Mouse (Mus musculus) brown adipose tissue, adult 24 weeks (tissue): Measurements from ENCODE around the gene Fndc7. TPM values are rescaled to one million over a fixed set of nuclear protein-coding genes. Genes with fewer than 3 reads are reported as not detected.
"Not testable (repeated sequence)": the region's sequence is repeated elsewhere in the genome, so short reads cannot be mapped to it uniquely, and the experiment has no call there.

Experiments
- H3K27ac ChIP-seq: fragments of 200-500 bp; replicated peaks from 2 replicates; pipeline ENCODE4 v1.5.1; 2012; ENCODE audit warnings: low read depth, mild to moderate bottlenecking, low read length
- H3K4me1 ChIP-seq: fragments of 200-500 bp; 2 replicates; pipeline ENCODE4 v1.6.1; 2012; ENCODE audit warnings: low read length, mixed read lengths; ENCODE audit not compliant: control insufficient read depth, insufficient read depth, insufficient read length
- H3K4me3 ChIP-seq: fragments of 200-500 bp; 2 replicates; pipeline ENCODE4 v1.5.1; 2012; ENCODE audit warnings: low read depth, mild to moderate bottlenecking, low read length, moderate library complexity; ENCODE audit not compliant: insufficient read depth
- polyA plus RNA-seq: library from polyadenylated mRNA; stranded (reverse); fragments of >200 nt; gene quantifications from 2 replicates; pipeline ENCODE4 v1.2.4, GENCODE M21; 2012; ENCODE audit not compliant: missing spikeins, insufficient read depth, insufficient read length

Fndc7 gene
- polyA plus RNA-seq, 1 experiment: not detected

- H3K27ac ChIP-seq: no peak overlapping the region; the same call in 1 of the 2 replicates
- peaks cover 12% of the 10 kb centered on the region for H3K4me1 ChIP-seq
- H3K4me3 ChIP-seq: no peak overlapping the region
These were observed 9.9 kb downstream of the Fndc7 start for GRCm38 (mm10) chr3:108879836-108880435.

- H3K27ac ChIP-seq: 0 out of 2 replicates have a peak overlapping the region, but pooled peaks have one; percentile 1
These were observed 10.7 kb downstream of the Fndc7 start for GRCm38 (mm10) chr3:108879129-108879528.

GRCm38 (mm10) chr3:108870631-108871030 lies 19.2 kb downstream of the Fndc7 start:
- Histone ChIP-seq H3K4me1 (no peaks in the 10 kb centered on the region), H3K27ac (no peak overlapping the region), H3K4me3 (no peak overlapping the region)

More at GRCm38 (mm10) chr3:108879129-108879528, 10.7 kb downstream of the Fndc7 start:
- peaks cover 12% of the 10 kb centered on the region for H3K4me1 ChIP-seq
- no peak overlapping the region for H3K4me3 ChIP-seq

GRCm38 (mm10) chr3:108867449-108867848 lies 22.4 kb downstream of the Fndc7 start:
- H3K27ac ChIP-seq: no peak overlapping the region
- H3K4me1 ChIP-seq: no peaks in the 10 kb centered on the region
- no peak overlapping the region for H3K4me3 ChIP-seq

- Histone ChIP-seq H3K4me3 (no peak overlapping the region), H3K27ac (peak overlapping the region; percentile 75), H3K4me1 (no peaks in the 10 kb centered on the region)
These were observed 24.1 kb downstream of the Fndc7 start for GRCm38 (mm10) chr3:108865676-108866075.

- Histone ChIP-seq H3K27ac (peak overlapping the region; percentile 75), H3K4me3 (no peak overlapping the region), H3K4me1 (no peaks in the 10 kb centered on the region)
These were observed 24.7 kb downstream of the Fndc7 start for GRCm38 (mm10) chr3:108865129-108865528.

- Histone ChIP-seq H3K4me3 (no peak overlapping the region), H3K4me1 (no peaks in the 10 kb centered on the region), H3K27ac (no peak overlapping the region)
These were observed 26.7 kb downstream of the Fndc7 start for GRCm38 (mm10) chr3:108863091-108863490.

- H3K27ac ChIP-seq, H3K4me1 ChIP-seq, H3K4me3 ChIP-seq: not testable (repeated sequence)
These were observed 27.5 kb downstream of the Fndc7 start for GRCm38 (mm10) chr3:108862282-108862681.

- H3K4me3 ChIP-seq: no peak overlapping the region
- no peak overlapping the region for H3K27ac ChIP-seq
- no peaks in the 10 kb centered on the region; the same call in 1 of the 2 replicates for H3K4me1 ChIP-seq
These were observed 29.0 kb downstream of the Fndc7 start for GRCm38 (mm10) chr3:108860786-108861185.

- Histone ChIP-seq H3K4me3 (no peak overlapping the region), H3K4me1 (peaks cover 3% of the 10 kb centered on the region; the same call in 1 of the 2 replicates), H3K27ac (peak overlapping the region; percentile 71)
These were observed 31.5 kb downstream of the Fndc7 start for GRCm38 (mm10) chr3:108858231-108858770.

- peak overlapping the region; percentile 71 for H3K27ac ChIP-seq
- no peak overlapping the region for H3K4me3 ChIP-seq
- H3K4me1 ChIP-seq: peaks cover 3% of the 10 kb centered on the region; the same call in 1 of the 2 replicates
These were observed 32.1 kb downstream of the Fndc7 start for GRCm38 (mm10) chr3:108857714-108858113.

- no peak overlapping the region for H3K4me3 ChIP-seq
- H3K27ac ChIP-seq: 0 out of 2 replicates have a peak overlapping the region, but pooled peaks have one; percentile 0
- H3K4me1 ChIP-seq: peaks cover 3% of the 10 kb centered on the region; the same call in 1 of the 2 replicates
These were observed 32.7 kb downstream of the Fndc7 start for GRCm38 (mm10) chr3:108857124-108857470.

GRCm38 (mm10) chr3:108856386-108857123 lies 33.3 kb downstream of the Fndc7 start:
- Histone ChIP-seq H3K4me1 (peaks cover 3% of the 10 kb centered on the region; the same call in 1 of the 2 replicates), H3K27ac (peak overlapping the region; percentile 71)

GRCm38 (mm10) chr3:108855864-108856263 lies 33.9 kb downstream of the Fndc7 start:
- Histone ChIP-seq H3K4me1 (peaks cover 3% of the 10 kb centered on the region; the same call in 1 of the 2 replicates), H3K27ac (peak overlapping the region; percentile 80), H3K4me3 (no peak overlapping the region)

More at GRCm38 (mm10) chr3:108856386-108857123, 33.3 kb downstream of the Fndc7 start:
- no peak overlapping the region for H3K4me3 ChIP-seq

- H3K27ac ChIP-seq: peak overlapping the region; percentile 80
- peaks cover 3% of the 10 kb centered on the region; the same call in 1 of the 2 replicates for H3K4me1 ChIP-seq
- no peak overlapping the region for H3K4me3 ChIP-seq
These were observed 34.4 kb downstream of the Fndc7 start for GRCm38 (mm10) chr3:108855371-108855770.
